Mouse (Mus musculus): ENCODE measurements at regions not wholly inside any gene's neighbourhood (a gene's known extent, or its start where the extent isn't known, plus 50 kb on each side); places are given as distances from the start of the nearest gene placed in this dataset.

DNA sequence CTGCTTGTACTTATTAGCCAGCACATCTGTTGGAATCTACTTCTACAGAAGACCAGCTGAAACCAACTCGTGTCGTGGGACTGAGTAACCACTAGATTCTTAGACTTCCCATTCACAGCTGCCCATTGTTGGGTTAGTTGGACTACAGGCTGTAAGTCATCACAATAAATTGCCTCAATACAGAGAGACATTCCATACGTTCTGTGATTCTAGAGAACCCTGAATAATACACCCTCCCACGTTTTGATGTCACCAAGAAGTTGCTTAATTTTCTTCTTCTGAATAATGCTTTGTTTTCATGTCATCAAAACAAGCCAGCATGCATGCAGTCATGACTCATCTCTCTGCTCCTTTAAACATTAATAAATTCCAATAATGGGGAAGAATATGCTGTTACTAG, 209.2 kb upstream of the Prok2 start:
- TF ChIP-seq POLR2A (IDR thresholded peaks at IDR 0.05; ENCODE audit: insufficient read depth, low read depth, low read length) (no peak), CTCF (IDR thresholded peaks at IDR 0.05; ENCODE audit: insufficient read depth, low read depth, low read length) (no peak)

Data from olfactory bulb, adult 2 months (tissue).